Mouse (Mus musculus): ENCODE measurements around the gene Tnni2.

Tnni2 gene

DNA sequence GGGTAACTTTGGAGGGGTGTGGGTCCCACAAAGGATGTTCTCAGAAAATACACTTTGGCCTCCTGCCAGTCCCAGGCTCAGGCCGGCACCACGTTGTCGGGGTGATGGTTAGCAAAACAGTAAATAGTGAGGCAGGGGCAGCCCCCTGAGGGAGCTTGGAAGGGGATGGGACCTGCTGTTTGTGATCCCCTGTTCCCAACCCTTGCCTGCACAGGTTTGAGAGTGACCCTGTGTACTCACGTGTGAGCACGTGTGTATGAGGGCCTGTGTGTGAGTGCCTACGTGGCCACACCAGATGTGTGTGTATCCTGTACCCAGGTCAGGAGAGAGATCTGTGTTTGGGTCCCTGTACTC, 40.6 kb downstream of the Tnni2 start:
- no peak for DNase-seq (ENCODE audit: low spot score in 2 of 2)

DNA sequence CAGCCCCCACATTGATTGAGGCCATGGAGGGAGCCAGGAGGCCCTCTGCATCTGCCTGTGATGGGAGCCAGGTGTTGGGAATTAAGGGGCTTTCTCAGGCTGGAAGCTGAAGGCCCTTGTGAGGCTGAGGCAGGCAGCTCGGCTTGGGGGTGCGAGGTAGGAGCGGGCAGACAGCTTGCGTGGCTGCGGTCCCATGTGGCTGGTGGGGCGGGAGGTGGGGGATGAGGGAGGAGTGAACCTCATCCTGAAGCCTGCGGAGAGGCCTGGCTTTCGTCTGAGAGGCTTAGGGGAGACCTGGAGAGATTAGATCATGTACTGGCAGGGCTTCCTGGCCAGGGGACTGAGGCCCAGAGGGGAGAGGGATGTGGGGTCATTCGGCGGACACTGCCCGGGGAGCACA, 41.5 kb downstream of the Tnni2 start:
- DNase-seq (ENCODE audit: low spot score in 2 of 2) = peak in 1 of 2 experiments; percentile 42

GRCm38 (mm10) chr7:142484780-142485179, 43.2 kb downstream of the Tnni2 start:
- peak in 1 of 2 experiments; percentile 57 for DNase-seq (ENCODE audit: low spot score in 2 of 2)

- DNase-seq (ENCODE audit: low spot score in 2 of 2) = no peak
Measured at GRCm38 (mm10) chr7:142486751-142487162, 45.1 kb downstream of the Tnni2 start.

DNA sequence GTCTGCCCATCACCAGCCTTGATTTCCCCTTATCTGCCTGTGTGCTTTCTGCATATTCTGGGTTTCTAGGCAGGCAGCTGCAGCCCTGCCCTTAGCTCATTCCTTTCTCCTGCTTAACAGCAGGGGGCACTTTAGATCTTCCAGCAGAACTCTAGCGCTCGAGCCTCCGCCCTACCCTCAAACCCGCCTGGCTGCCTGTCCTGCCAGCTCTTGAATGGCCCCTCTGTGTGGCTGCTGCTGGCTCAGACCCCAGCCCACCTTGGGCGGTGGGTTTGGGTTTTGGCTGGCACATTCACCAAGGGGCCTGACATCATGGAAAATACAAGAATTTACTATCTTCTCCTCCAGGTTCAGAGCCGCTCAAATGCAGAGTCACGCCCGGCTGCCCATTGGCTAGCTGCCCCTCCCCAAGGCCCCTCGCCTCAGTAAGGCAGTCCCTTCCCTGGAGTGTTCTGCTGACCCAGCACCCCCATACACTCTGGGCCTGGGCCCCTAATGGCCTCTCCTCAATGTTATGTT, 45.8 kb downstream of the Tnni2 start:
- peak in 1 of 2 experiments; percentile 47 for DNase-seq (ENCODE audit: low spot score in 2 of 2)

GRCm38 (mm10) chr7:142488053-142488452, 46.4 kb downstream of the Tnni2 start:
- no peak for DNase-seq (ENCODE audit: low spot score in 2 of 2)

DNA sequence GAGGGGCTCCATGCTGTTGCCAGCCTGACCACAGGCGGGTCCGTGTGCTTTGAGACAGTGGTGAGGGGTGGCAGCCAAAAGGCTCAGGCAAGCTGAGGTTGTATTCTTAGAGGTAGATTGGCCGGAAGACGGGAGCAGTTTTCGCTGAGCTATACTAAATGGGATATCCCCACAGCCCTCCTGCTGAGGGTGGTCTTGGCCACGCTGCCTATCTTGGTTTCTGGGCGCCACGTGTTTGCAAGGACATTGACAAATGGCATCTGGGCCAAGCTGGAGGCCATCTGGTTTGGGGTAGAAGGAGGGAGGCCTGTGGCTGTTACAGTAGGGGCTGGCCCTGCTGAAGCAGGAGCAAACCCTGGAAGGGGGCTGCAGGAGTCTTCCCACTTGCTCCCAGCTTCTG, 51.9 kb downstream of the Tnni2 start:
- no peak for DNase-seq (ENCODE audit: low spot score in 2 of 2)
